Mouse (Mus musculus): ENCODE measurements at regions not wholly inside any gene's neighbourhood (a gene's known extent, or its start where the extent isn't known, plus 50 kb on each side); places are given as distances from the start of the nearest gene placed in this dataset.

DNA sequence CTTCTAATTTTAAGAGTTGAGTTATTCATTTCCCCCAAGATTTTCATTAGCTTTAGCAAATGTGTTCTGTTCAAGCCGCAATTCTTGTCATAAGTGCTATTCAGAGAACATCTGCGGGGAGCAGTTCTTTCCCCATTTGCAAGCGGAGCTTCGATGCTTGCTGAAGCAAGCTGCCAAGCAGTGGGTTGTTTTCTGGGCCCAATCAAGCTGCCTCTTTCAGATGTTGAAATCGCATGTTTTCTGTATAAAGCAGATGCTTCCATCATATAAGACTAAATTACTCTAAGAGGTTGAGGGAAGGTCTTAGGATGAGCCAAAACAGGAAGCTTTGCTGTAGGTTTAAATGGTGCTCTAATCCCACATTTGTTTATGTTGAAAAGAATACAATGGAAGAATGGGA lies 547.4 kb downstream of the Abca13 start:
- DNase-seq (ENCODE audit: low spot score in 2 of 2), result peak; percentile 61 to 63

DNA sequence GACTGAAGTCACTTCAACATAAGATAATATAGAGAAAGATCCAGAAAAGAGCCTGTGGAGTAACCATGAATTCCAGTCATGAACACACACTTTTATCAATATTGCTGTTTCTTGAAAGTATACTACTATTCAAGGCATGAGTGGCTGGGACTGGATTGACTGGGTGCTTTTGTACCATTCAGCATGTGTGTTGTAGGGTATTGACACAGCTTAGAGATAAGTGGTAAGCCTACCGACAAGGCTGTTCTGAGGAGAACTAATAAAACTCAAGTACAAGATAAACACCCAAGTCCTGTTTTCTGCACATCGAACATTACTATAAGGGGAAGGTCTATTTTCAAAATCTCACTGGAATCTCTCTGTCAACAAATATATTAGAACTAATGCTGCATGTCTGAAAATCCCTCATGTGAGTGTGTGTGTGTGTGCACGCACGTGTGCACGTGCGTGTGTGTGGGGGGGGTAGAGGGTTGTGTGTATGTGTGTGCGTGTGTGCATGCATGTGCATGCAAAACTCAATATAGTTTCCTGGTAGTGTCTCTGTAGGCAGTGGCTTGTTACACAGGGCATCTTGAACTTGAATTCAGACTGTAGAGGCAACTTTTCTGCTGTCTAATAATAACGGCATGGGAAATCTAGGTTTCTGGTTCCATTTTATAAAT lies 588.6 kb downstream of the Abca13 start:
- no peak for DNase-seq (ENCODE audit: low spot score in 2 of 2)

DNA sequence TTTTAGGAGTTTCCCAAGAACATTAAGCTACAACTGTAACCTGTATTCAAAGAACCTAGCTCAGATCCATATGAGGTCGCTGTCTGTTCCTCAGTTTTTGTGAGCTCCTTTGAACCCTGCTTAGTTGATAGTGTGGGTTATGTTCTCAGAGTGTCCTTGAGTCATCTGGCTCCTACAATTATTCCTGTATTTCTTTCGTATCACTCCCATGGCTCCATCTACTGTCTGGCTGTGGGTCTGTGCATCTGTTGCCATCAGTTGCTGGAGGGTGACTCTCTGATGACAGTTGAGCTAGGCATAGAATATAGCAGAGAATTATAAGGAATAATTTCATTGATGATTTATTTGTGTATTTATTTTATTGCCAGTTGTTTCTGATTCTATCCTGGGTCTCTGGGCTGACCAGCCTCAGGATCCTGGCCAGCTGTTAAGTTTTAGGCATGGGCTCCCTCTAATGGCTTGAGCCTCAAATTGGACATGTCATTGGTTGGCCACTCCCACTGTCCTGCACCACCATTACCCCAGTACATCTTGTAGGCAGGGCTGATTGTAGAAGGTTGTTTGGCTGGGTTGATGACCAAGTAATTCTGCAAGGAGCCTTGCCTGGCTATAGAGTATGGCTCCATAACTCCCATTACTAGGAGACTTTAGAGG lies 601.6 kb downstream of the Abca13 start:
- DNase-seq (ENCODE audit: low spot score in 2 of 2), result no peak

DNA sequence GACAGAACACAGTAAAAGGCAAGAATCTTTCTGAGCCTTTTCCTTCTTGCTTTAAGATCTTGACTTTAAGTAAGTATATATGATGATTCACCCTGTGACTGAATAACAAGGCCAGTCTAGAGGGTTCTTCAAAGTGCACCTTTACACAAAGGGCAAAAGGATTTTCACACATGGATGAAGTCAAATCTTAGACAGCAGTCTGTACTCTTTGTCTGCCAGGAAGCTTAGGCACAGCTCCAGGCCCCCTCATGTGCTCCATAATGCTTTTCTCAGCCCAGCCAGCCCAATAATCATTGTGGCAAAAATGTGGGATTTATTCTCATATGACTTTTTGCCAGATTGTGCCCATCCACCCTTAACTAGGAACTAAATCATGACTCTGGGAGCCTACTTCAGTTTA lies 647.9 kb downstream of the Abca13 start:
- no peak for DNase-seq (ENCODE audit: low spot score in 2 of 2)

DNA sequence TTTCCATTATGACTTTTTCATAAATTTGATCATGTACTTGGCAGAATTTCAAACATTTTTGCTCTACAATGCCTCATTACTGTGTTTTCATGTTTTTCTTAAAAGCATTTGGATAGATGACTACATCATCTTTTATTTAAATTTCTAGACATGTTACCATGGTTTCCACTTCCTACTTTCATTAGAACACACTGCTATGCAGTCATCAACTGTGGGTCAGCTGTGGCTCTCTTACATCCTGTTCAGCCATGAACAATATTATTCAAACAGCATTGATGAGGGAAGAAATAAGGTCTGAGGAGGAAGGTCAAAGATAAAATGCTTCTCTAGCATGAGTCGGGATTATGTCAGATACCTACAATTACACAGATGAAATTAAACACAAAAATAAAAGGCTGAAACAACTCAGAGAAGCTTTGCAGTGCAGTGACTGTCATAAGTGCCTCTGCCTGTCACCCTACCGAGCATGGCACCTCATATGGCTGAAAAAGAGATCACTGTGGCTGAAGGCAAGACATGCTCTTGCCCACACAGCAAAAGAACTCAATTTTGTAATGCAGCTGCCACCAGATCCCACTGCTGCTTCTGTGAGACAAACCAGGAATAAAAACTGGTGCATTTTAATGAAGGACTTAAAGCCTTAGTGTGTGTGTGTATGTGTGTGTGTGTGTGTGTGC lies 676.9 kb downstream of the Abca13 start:
- DNase-seq (ENCODE audit: low spot score in 2 of 2), result no peak
